Mouse (Mus musculus): ENCODE data around the gene Vmn2r55. TPM values are rescaled to one million over a fixed set of nuclear protein-coding genes. Genes with fewer than 3 reads are reported as not detected.
"Not testable (repeated sequence)": the region's sequence is repeated elsewhere in the genome, so short reads cannot be mapped to it uniquely, and the experiment has no call there.

Gene Vmn2r55
- not detected for total RNA-seq (2021)
- long read RNA-seq, experiment 1 = 0 reads
- long read RNA-seq, experiment 2 = 0 reads

- DNase-seq (ENCODE audit: low spot score in 2 of 2) = not testable (repeated sequence)
These were observed at the start of gene Vmn2r55 for GRCm38 (mm10) chr7:12684903-12685302. Gene Vmn2r55, minus strand, starts transcription at chr7:12685003.

- DNase-seq (ENCODE audit: low spot score in 2 of 2) = not testable (repeated sequence)
These were observed 44.6 kb downstream of the Vmn2r55 start, which contains the start of gene Vmn2r54 for GRCm38 (mm10) chr7:12640219-12640618. Gene Vmn2r54, minus strand, starts transcription at chr7:12640319.

- DNase-seq (ENCODE audit: low spot score in 2 of 2) = no peak
These were observed 76.1 kb downstream of the Vmn2r55 start, which contains the start of gene Vmn2r53 for GRCm38 (mm10) chr7:12608688-12609087. Gene Vmn2r53, minus strand, starts transcription at chr7:12608788.

Other genes with a start within 250 kb of the Vmn2r55 start
- gene Zfp606, start 206.7 kb downstream of the Vmn2r55 start, total RNA-seq (2021) = 10 to 100 TPM; 12.7 to 14.5 TPM
- gene 2900092C05Rik, start 172.5 kb downstream of the Vmn2r55 start, total RNA-seq (2021) = not detected
- under 1 TPM; 0.02 to 0.05 TPM for gene Vmn2r53, start 76.2 kb downstream of the Vmn2r55 start, total RNA-seq (2021)
- not detected for gene Vmn2r54, start 44.7 kb downstream of the Vmn2r55 start, total RNA-seq (2021)
- not detected for gene Vmn2r56, start 50.0 kb upstream of the Vmn2r55 start, total RNA-seq (2021)
- gene Zscan18, start 118.6 kb upstream of the Vmn2r55 start, total RNA-seq (2021) = 10 to 100 TPM; 21.2 to 22.8 TPM
- gene Zfp329, start 133.9 kb upstream of the Vmn2r55 start, total RNA-seq (2021) = 10 to 100 TPM; 20.7 to 25.6 TPM
- 10 to 100 TPM; 14.7 to 16.2 TPM for gene Zfp110, start 149.8 kb upstream of the Vmn2r55 start, total RNA-seq (2021)
- gene Zfp128, start 196.2 kb upstream of the Vmn2r55 start, total RNA-seq (2021) = 1 to 10 TPM; 6.2 to 7.4 TPM
- gene Zscan22, start 212.8 kb upstream of the Vmn2r55 start, total RNA-seq (2021) = 10 to 100 TPM; 15.7 to 16.2 TPM
- 100 to 1,000 TPM; 402 to 450 TPM for gene Rps5, start 237.3 kb upstream of the Vmn2r55 start, total RNA-seq (2021)
- under 1 TPM; 0.59 to 0.60 TPM for gene Rnf225, start 242.4 kb upstream of the Vmn2r55 start, total RNA-seq (2021)

Measured in left cerebral cortex, adult 18-20 months (tissue).